Mouse (Mus musculus) kidney, adult 2 months (tissue): Measurements from ENCODE around the gene 5730596B20Rik. TPM values are rescaled to one million over a fixed set of nuclear protein-coding genes. Genes with fewer than 3 reads are reported as not detected.

ENCODE experiments used
- DNase-seq: peaks from one replicate; pipeline ENCODE4 v3.0.0; 2021
- H3K27ac ChIP-seq: fragments of 200-500 bp; 2 replicates; pipeline ENCODE4 v1.5.1; 2012; ENCODE audit warnings: low read depth, low read length, control low read depth, inconsistent platforms; ENCODE audit not compliant: insufficient read depth
- H3K27me3 ChIP-seq: fragments of 200-500 bp; replicated peaks from 2 replicates; pipeline ENCODE4 v1.6.1; 2012; ENCODE audit warnings: mild to moderate bottlenecking, moderate library complexity, low read length, inconsistent platforms; ENCODE audit not compliant: control insufficient read depth, insufficient read depth
- H3K36me3 ChIP-seq: fragments of 200-500 bp; 2 replicates; pipeline ENCODE4 v1.6.1; 2012; ENCODE audit warnings: mild to moderate bottlenecking, moderate library complexity, low read length, inconsistent platforms; ENCODE audit not compliant: control insufficient read depth, insufficient read depth
- H3K4me1 ChIP-seq: fragments of 200-500 bp; 2 replicates; pipeline ENCODE4 v1.6.1; 2011; ENCODE audit warnings: low read length; ENCODE audit not compliant: control insufficient read depth, insufficient read depth
- H3K4me3 ChIP-seq: fragments of 200-500 bp; 2 replicates; pipeline ENCODE4 v1.5.1; 2011; ENCODE audit warnings: mild to moderate bottlenecking, low read depth, low read length, control low read depth; ENCODE audit not compliant: insufficient read depth
- CTCF ChIP-seq: fragments of 200-500 bp; conservative IDR thresholded peaks from 2 replicates; pipeline ENCODE4 v1.5.1; 2011; ENCODE audit warnings: low read depth, mild to moderate bottlenecking, control low read depth, low read length, moderate library complexity, mixed read lengths; ENCODE audit not compliant: insufficient read depth, insufficient read length
- POLR2A ChIP-seq: fragments of 200-500 bp; IDR thresholded peaks from one replicate; pipeline ENCODE4 v1.6.1; 2011; ENCODE audit warnings: low read depth, low read length, control low read depth
- WGBS: fragments of 180-500 bp; shearing (Covaris S2); methylation state at CpG from one replicate; pipeline ENCODE4 v1.1.7; 2018; 5-methylcytosine and 5-hydroxymethylcytosine counted together
- polyA plus RNA-seq: library from polyadenylated mRNA; depleted of rRNA; stranded (reverse); fragments of >200 nt; gene quantifications from 2 replicates; pipeline ENCODE4 v1.2.3, GENCODE M21; 2012; rRNA removed

Gene 5730596B20Rik
- polyA plus RNA-seq, 1 experiment, result 0.19 TPM

DNA sequence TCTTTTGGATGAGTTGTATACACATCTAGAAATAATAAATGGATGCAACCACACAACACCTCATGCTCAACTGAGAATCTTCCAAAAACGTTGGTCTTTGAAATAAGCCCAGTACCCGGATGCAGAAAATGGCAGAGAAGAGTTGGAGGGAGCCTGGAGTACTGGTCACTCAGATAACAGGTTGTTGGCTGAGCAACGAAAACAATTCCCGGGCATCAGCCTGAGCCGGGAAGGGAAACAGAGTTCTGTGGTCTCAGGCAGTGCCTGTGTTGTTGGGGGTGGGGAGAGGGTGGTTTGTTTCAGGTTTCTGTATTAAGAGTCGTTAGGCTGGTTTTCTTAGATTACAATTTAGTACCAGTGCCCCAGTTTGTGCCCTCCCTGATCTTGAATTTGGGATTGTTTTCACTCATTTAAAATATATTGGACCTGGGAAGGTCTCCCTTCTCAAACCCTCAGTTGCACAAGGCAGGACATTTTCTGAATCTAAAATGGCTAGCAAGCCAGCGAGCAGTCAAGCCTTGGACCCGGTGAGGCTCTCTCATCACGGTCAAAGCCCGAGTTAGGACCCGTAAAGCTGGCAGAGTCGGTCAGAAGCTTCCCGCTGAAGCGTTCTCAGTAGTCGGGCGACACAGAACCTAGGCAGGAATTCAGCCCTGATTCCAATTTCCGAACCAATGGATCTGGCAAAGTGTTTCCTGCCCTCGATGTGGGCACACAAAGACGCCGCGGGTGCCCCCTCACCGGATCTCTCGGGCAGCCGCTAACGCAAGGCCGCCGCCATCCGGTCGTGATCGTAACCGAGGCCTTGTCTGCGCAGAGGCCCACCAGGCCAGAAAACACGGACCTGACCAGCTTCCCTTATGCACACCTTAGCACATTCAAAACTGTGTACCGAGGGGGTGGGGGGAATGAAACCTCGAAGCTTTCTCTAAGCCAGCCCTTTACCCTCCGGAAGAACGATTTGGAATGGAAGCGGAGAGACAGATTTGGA, 51.5 kb downstream of the 5730596B20Rik start:
- peak overlapping the region; percentile 98 for H3K27ac ChIP-seq

DNA sequence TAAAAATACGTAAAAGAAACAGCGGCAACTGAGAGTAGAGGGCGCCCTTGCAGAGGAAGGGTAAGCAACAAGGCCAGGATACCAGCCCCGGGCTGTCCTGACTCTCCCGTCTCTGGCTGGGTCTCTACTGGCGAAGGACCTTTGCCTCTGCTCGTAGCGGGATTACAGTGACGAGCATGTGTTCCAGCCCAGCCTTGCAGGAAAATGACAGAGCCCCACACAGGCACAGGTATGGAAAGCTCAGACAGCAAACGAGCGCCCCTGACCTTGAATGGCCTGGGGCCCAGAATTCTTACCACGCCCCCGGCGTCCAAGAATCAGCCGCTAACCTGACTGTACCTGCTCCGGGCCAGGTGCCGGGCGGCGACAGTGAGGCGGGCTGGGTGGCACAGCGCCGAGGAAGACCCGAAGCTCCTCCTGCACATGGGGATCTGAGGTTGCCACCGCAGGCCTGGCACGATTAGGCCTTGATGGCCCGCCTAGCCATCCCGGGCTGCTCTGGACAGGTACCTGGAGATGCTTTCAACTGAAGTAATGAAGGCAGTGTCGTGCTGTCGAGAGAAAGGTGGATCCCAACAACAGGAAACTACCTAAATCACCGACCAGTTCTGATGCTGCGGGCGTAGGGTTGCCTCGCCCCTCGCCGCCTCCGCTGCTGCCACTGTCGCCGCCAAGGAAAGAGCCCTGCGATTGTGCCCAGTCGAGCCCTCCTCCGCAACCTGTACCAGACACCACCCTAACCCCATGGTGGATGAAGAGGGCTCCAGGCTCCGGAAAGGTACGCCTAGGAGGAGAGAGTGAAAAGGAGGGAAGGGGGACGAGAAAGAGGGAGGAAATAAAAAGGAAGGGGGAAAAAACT, 52.5 kb downstream of the 5730596B20Rik start:
- no peaks in the 10 kb centered on the region for H3K4me1 ChIP-seq
- no peaks in the 10 kb centered on the region for H3K36me3 ChIP-seq
- peak overlapping the region; percentile 98 for H3K27ac ChIP-seq
- no peak for TF ChIP-seq CTCF
- peak; percentile 49 for TF ChIP-seq POLR2A
- H3K4me3 ChIP-seq, result peak overlapping the region; percentile 84
- peak; percentile 93 for DNase-seq
- WGBS, result 2% methylated on average over 43 of the region's 44 CpGs
- H3K27me3 ChIP-seq, result no peaks in the 10 kb centered on the region

More for the DNA sequence above, 51.5 kb downstream of the 5730596B20Rik start:
- Histone ChIP-seq H3K4me3 (peak overlapping the region; percentile 84), H3K36me3 (no peaks in the 10 kb centered on the region; the same call in 1 of the 2 replicates), H3K27me3 (no peaks in the 10 kb centered on the region), H3K4me1 (no peaks in the 10 kb centered on the region)
- 2% methylated on average over 38 of the region's 38 CpGs for WGBS
- peak; percentile 78 for DNase-seq
- TF ChIP-seq POLR2A (no peak), CTCF (no peak)

Other genes with a start within 250 kb of the 5730596B20Rik start
- gene Skap2, start 164.9 kb upstream of the 5730596B20Rik start, polyA plus RNA-seq, result 12.4 and 22.2 TPM in 2 replicates
- gene Hoxa1, start 19.2 kb upstream of the 5730596B20Rik start, polyA plus RNA-seq, result 1.2 and 1.3 TPM in 2 replicates
- gene Hoxa2, start 12.7 kb upstream of the 5730596B20Rik start, polyA plus RNA-seq, result 1.3 and 1.6 TPM in 2 replicates
- gene Hoxa4, start 14.3 kb downstream of the 5730596B20Rik start, polyA plus RNA-seq, result 2.8 TPM in 2 replicates
- gene Hoxa5, start 27.1 kb downstream of the 5730596B20Rik start, polyA plus RNA-seq, result 6.9 and 8.1 TPM in 2 replicates
- 2.4 and 3.4 TPM in 2 replicates for gene Hoxa6, start 31.2 kb downstream of the 5730596B20Rik start, polyA plus RNA-seq
- 7.4 and 7.6 TPM in 2 replicates for gene Hoxa3, start 35.8 kb downstream of the 5730596B20Rik start, polyA plus RNA-seq
- 0.78 and 2.9 TPM in 2 replicates for gene Gm28308, start 35.8 kb downstream of the 5730596B20Rik start, polyA plus RNA-seq
- gene Hoxa7, start 44.4 kb downstream of the 5730596B20Rik start, polyA plus RNA-seq, result 44.1 and 45.9 TPM in 2 replicates
- 36.0 and 63.1 TPM in 2 replicates for gene Hoxa9, start 53.6 kb downstream of the 5730596B20Rik start, polyA plus RNA-seq
- 34.0 and 34.4 TPM in 2 replicates for gene Hoxa10, start 63.4 kb downstream of the 5730596B20Rik start, polyA plus RNA-seq
- gene Hoxa11, start 68.3 kb downstream of the 5730596B20Rik start, polyA plus RNA-seq, result 3.7 TPM in 2 replicates
- gene Hoxa13, start 83.4 kb downstream of the 5730596B20Rik start, polyA plus RNA-seq, result not detected in 2 replicates
- gene Evx1, start 136.0 kb downstream of the 5730596B20Rik start, polyA plus RNA-seq, result not detected in 2 replicates